Mouse (Mus musculus) kidney, embryonic 14.5 days (tissue): ENCODE results near the gene Sap30. TPM values are rescaled to one million over a fixed set of nuclear protein-coding genes. Genes with fewer than 3 reads are reported as not detected.
"Not testable (repeated sequence)": the region's sequence is repeated elsewhere in the genome, so short reads cannot be mapped to it uniquely, and the experiment has no call there.

Experiments
- ATAC-seq: fragments of 200-750 bp; cut with Nextera tagmentation; 2 replicates; pipeline ENCODE4 v1.8.0; 2017; ENCODE audit warnings: moderate number of reproducible peaks, mild to moderate bottlenecking, moderate TSS enrichment, moderate library complexity; ENCODE audit not compliant: low FRiP score, low TSS enrichment
- H3K27ac ChIP-seq: fragments of 300-500 bp; sonication (generic); 2 replicates; pipeline ENCODE4 v1.5.1; 2014; ENCODE audit warnings: low read depth, mild to moderate bottlenecking, low read length, moderate library complexity, mixed read lengths
- H3K27me3 ChIP-seq: fragments of 300-500 bp; sonication (generic); 2 replicates; pipeline ENCODE4 v1.6.1; 2014; ENCODE audit warnings: mild to moderate bottlenecking, low read length; ENCODE audit not compliant: control insufficient read depth, insufficient read depth
- H3K36me3 ChIP-seq: fragments of 300-500 bp; sonication (generic); 2 replicates; pipeline ENCODE4 v1.6.1; 2014; ENCODE audit warnings: low read length, mixed read lengths; ENCODE audit not compliant: control insufficient read depth, insufficient read depth
- H3K4me1 ChIP-seq: fragments of 300-500 bp; sonication (generic); 2 replicates; pipeline ENCODE4 v1.6.1; 2014; ENCODE audit warnings: low read length, mixed read lengths; ENCODE audit not compliant: control insufficient read depth, insufficient read depth
- H3K4me2 ChIP-seq: fragments of 300-500 bp; sonication (generic); replicated peaks from 2 replicates; pipeline ENCODE4 v1.6.1; 2014; ENCODE audit warnings: low read depth, mild to moderate bottlenecking, low read length
- H3K4me3 ChIP-seq: fragments of 300-500 bp; sonication (generic); 2 replicates; pipeline ENCODE4 v1.5.1; 2014; ENCODE audit warnings: mild to moderate bottlenecking, low read length
- H3K9ac ChIP-seq: fragments of 300-500 bp; sonication (generic); 2 replicates; pipeline ENCODE4 v1.6.1; 2014; ENCODE audit warnings: low read depth, mild to moderate bottlenecking, low read length, moderate library complexity
- H3K9me3 ChIP-seq: fragments of 300-500 bp; sonication (generic); 2 replicates; pipeline ENCODE4 v1.6.1; 2016; ENCODE audit warnings: low read length; ENCODE audit not compliant: control insufficient read depth
- WGBS: fragments of 180-500 bp; shearing (Covaris S2); extraction: QIAGEN DNeasy Blood & Tissue Kit; methylation state at CpG from one replicate; pipeline ENCODE4 v1.1.7; 2014; 5-methylcytosine and 5-hydroxymethylcytosine counted together
- polyA plus RNA-seq: library from polyadenylated mRNA; unstranded; fragments of >200 nt; fragmentation: Nextera tagmentation; extraction: Ambion mirVana; gene quantifications from 2 replicates; pipeline ENCODE4 v1.2.1, GENCODE M21; 2014

The Sap30 gene
- polyA plus RNA-seq, 1 experiment from 2014 or later = 46.8 TPM

- Histone ChIP-seq H3K4me3 (no peak overlapping the region), H3K4me2 (no peak overlapping the region), H3K27ac (no peak overlapping the region), H3K27me3 (no peaks in the 10 kb centered on the region), H3K9me3 (no peaks in the 10 kb centered on the region), H3K36me3 (no peaks in the 10 kb centered on the region), H3K9ac (no peak overlapping the region), H3K4me1 (no peaks in the 10 kb centered on the region)
- no peak for ATAC-seq
- 86% methylated on average over 6 of the region's 6 CpGs for WGBS
Measured at GRCm38 (mm10) chr8:57457152-57457551, 30.5 kb downstream of the Sap30 start.

- no peak within 1 kb of the TSS for H3K4me2 ChIP-seq
- 72% methylated on average over 3 of the region's 3 CpGs for WGBS
Measured at GRCm38 (mm10) chr8:57455765-57456164, 31.9 kb downstream of the Sap30 start, which contains the start of gene Scrg1. Gene Scrg1, plus strand, starts transcription at chr8:57455923.

GRCm38 (mm10) chr8:57453361-57453760, 34.3 kb downstream of the Sap30 start:
- 88% methylated on average over 2 of the region's 2 CpGs for WGBS
- Histone ChIP-seq H3K4me3 (no peak overlapping the region), H3K27me3 (no peaks in the 10 kb centered on the region), H3K9me3 (no peaks in the 10 kb centered on the region), H3K4me1 (no peaks in the 10 kb centered on the region), H3K36me3 (no peaks in the 10 kb centered on the region), H3K4me2 (no peak overlapping the region), H3K27ac (no peak overlapping the region), H3K9ac (no peak overlapping the region)
- ATAC-seq = no peak

More at GRCm38 (mm10) chr8:57455765-57456164, 31.9 kb downstream of the Sap30 start, which contains the start of gene Scrg1:
- no peaks in the 10 kb centered on the region for H3K4me1 ChIP-seq
- ATAC-seq = no peak
- no peak within 1 kb of the TSS for H3K9ac ChIP-seq
- no peaks in the 10 kb centered on the region for H3K36me3 ChIP-seq
- no peaks in the 10 kb centered on the region for H3K27me3 ChIP-seq
- H3K27ac ChIP-seq = no peak within 1 kb of the TSS
- no peaks in the 10 kb centered on the region for H3K9me3 ChIP-seq
- no peak within 1 kb of the TSS for H3K4me3 ChIP-seq

- no peaks in the 10 kb centered on the region for H3K4me1 ChIP-seq
- no peak for ATAC-seq
- no peak overlapping the region for H3K4me2 ChIP-seq
- no peak overlapping the region for H3K4me3 ChIP-seq
- H3K9ac ChIP-seq = no peak overlapping the region
- no peak overlapping the region for H3K27ac ChIP-seq
- H3K36me3 ChIP-seq = no peaks in the 10 kb centered on the region
- 92% methylated on average over 4 of the region's 4 CpGs for WGBS
- H3K27me3 ChIP-seq = no peaks in the 10 kb centered on the region
- no peaks in the 10 kb centered on the region for H3K9me3 ChIP-seq
Measured at GRCm38 (mm10) chr8:57451896-57452295, 35.8 kb downstream of the Sap30 start.

GRCm38 (mm10) chr8:57450726-57451125, 36.9 kb downstream of the Sap30 start:
- H3K27ac ChIP-seq = no peak overlapping the region
- no peak for ATAC-seq
- no peak overlapping the region for H3K9ac ChIP-seq
- WGBS = 74% methylated on average over 7 of the region's 7 CpGs
- H3K4me1 ChIP-seq = no peaks in the 10 kb centered on the region
- H3K27me3 ChIP-seq = no peaks in the 10 kb centered on the region
- no peaks in the 10 kb centered on the region for H3K9me3 ChIP-seq
- H3K36me3 ChIP-seq = no peaks in the 10 kb centered on the region
- no peak overlapping the region for H3K4me2 ChIP-seq
- H3K4me3 ChIP-seq = no peak overlapping the region

GRCm38 (mm10) chr8:57445901-57446300, 41.8 kb downstream of the Sap30 start:
- H3K9ac ChIP-seq, H3K27me3 ChIP-seq, H3K4me1 ChIP-seq, H3K27ac ChIP-seq, H3K36me3 ChIP-seq, H3K4me2 ChIP-seq, ATAC-seq, H3K4me3 ChIP-seq, H3K9me3 ChIP-seq: not testable (repeated sequence)
- WGBS = 90% methylated on average over 4 of the region's 5 CpGs

- H3K4me1 ChIP-seq = no peaks in the 10 kb centered on the region
- 71% methylated on average over 4 of the region's 4 CpGs for WGBS
- no peaks in the 10 kb centered on the region for H3K36me3 ChIP-seq
- H3K27me3 ChIP-seq = no peaks in the 10 kb centered on the region
- H3K27ac ChIP-seq = no peak overlapping the region
- ATAC-seq = no peak
- no peak overlapping the region for H3K4me2 ChIP-seq
- no peaks in the 10 kb centered on the region for H3K9me3 ChIP-seq
- no peak overlapping the region for H3K4me3 ChIP-seq
- H3K9ac ChIP-seq = no peak overlapping the region
Measured at GRCm38 (mm10) chr8:57443289-57443688, 44.4 kb downstream of the Sap30 start.

GRCm38 (mm10) chr8:57441556-57441955, 46.1 kb downstream of the Sap30 start:
- no peak overlapping the region for H3K27ac ChIP-seq
- no peak overlapping the region for H3K4me3 ChIP-seq
- H3K36me3 ChIP-seq = no peaks in the 10 kb centered on the region
- ATAC-seq = no peak
- no peak overlapping the region for H3K4me2 ChIP-seq
- no peak overlapping the region for H3K9ac ChIP-seq
- H3K9me3 ChIP-seq = no peaks in the 10 kb centered on the region
- 89% methylated on average over 5 of the region's 5 CpGs for WGBS
- H3K4me1 ChIP-seq = no peaks in the 10 kb centered on the region
- H3K27me3 ChIP-seq = no peaks in the 10 kb centered on the region

- Histone ChIP-seq H3K9ac (no peak overlapping the region), H3K4me2 (no peak overlapping the region), H3K9me3 (no peaks in the 10 kb centered on the region), H3K27ac (no peak overlapping the region), H3K27me3 (no peaks in the 10 kb centered on the region), H3K36me3 (no peaks in the 10 kb centered on the region), H3K4me3 (no peak overlapping the region), H3K4me1 (no peaks in the 10 kb centered on the region)
- WGBS = 84% methylated on average over 4 of the region's 4 CpGs
- ATAC-seq = no peak
Measured at GRCm38 (mm10) chr8:57441131-57441530, 46.5 kb downstream of the Sap30 start.

- H3K9ac ChIP-seq = no peak overlapping the region
- no peak overlapping the region for H3K4me2 ChIP-seq
- no peak overlapping the region for H3K4me3 ChIP-seq
- 82% methylated on average over 9 of the region's 9 CpGs for WGBS
- no peaks in the 10 kb centered on the region for H3K9me3 ChIP-seq
- H3K36me3 ChIP-seq = no peaks in the 10 kb centered on the region
- no peaks in the 10 kb centered on the region for H3K27me3 ChIP-seq
- no peaks in the 10 kb centered on the region for H3K4me1 ChIP-seq
- H3K27ac ChIP-seq = no peak overlapping the region
- no peak for ATAC-seq
Measured at GRCm38 (mm10) chr8:57436437-57436796, 51.2 kb downstream of the Sap30 start.
